Mouse (Mus musculus) heart, embryonic 13.5 days (tissue): Measurements from ENCODE around the gene Gga1. TPM values are rescaled to one million over a fixed set of nuclear protein-coding genes. Genes with fewer than 3 reads are reported as not detected.

Experiments used
- ATAC-seq: fragments of 200-750 bp; cut with Nextera tagmentation; 2 replicates; pipeline ENCODE4 v1.8.0; 2017; ENCODE audit warnings: moderate TSS enrichment; ENCODE audit not compliant: insufficient number of reproducible peaks, low FRiP score, low TSS enrichment; ENCODE audit errors: extremely low read depth
- H3K27ac ChIP-seq: fragments of 300-500 bp; sonication (generic); replicated peaks from 2 replicates; pipeline ENCODE4 v1.5.1; 2015; ENCODE audit warnings: moderate library complexity, mild to moderate bottlenecking, inconsistent platforms
- H3K27me3 ChIP-seq: fragments of 300-500 bp; sonication (generic); replicated peaks from 2 replicates; pipeline ENCODE4 v1.6.1; 2015; ENCODE audit warnings: mild to moderate bottlenecking, inconsistent platforms
- H3K36me3 ChIP-seq: fragments of 300-500 bp; sonication (generic); 2 replicates; pipeline ENCODE4 v1.6.1; 2015; ENCODE audit warnings: mild to moderate bottlenecking, inconsistent platforms
- H3K4me1 ChIP-seq: fragments of 300-500 bp; sonication (generic); 2 replicates; pipeline ENCODE4 v1.6.1; 2015; ENCODE audit warnings: inconsistent platforms
- H3K4me2 ChIP-seq: fragments of 300-500 bp; sonication (generic); 2 replicates; pipeline ENCODE4 v1.6.1; 2015; ENCODE audit warnings: inconsistent platforms, mild to moderate bottlenecking, moderate library complexity
- H3K4me3 ChIP-seq: fragments of 300-500 bp; sonication (generic); 2 replicates; pipeline ENCODE4 v1.5.1; 2015; ENCODE audit warnings: moderate library complexity, mild to moderate bottlenecking, inconsistent platforms
- H3K9ac ChIP-seq: fragments of 300-500 bp; sonication (generic); 2 replicates; pipeline ENCODE4 v1.6.1; 2015; ENCODE audit warnings: inconsistent platforms, mild to moderate bottlenecking, moderate library complexity
- H3K9me3 ChIP-seq: fragments of 300-500 bp; sonication (generic); 2 replicates; pipeline ENCODE4 v1.6.1; 2016; ENCODE audit warnings: inconsistent platforms
- WGBS: fragments of 180-500 bp; shearing (Covaris S2); methylation state at CpG from one replicate; pipeline ENCODE4 v1.1.7; 2015; ENCODE audit warnings: mixed read lengths; 5-methylcytosine and 5-hydroxymethylcytosine counted together
- polyA plus RNA-seq: library from polyadenylated mRNA; unstranded; fragments of >200 nt; fragmentation: Nextera tagmentation; extraction: Ambion mirVana; gene quantifications from 2 replicates; pipeline ENCODE4 v1.2.1, GENCODE M21; 2015

Gene Gga1
- polyA plus RNA-seq, 1 experiment from 2014 or later, result 46.2 TPM

DNA sequence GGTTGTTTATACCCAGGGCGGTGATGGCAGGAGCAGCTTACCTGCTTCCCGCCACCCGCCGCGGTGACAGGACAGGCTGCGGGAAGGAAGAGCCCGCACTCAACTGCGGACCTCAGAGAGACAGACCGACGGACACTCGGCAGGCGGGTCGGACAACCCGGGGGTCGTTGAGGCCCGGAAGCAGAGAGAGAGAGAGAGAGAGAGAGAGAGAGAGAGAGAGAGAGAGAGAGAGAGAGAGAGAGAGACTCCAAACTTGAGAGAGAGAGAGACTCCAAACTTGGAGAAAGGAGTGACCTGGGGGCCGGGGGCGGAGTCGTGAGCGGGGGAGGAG lies 22.4 kb downstream of the Gga1 start, which contains the start of gene Gm49510:
Gm49510 (plus strand) TSS at position 259 of the 331 bp plus-strand sequence.
- Histone ChIP-seq H3K9me3 (no peaks in the 10 kb centered on the region), H3K36me3 (peaks cover 42% of the 10 kb centered on the region), H3K27ac (peak within 1 kb of the TSS; percentile 84), H3K9ac (peak within 1 kb of the TSS; percentile 96), H3K4me1 (peaks cover 73% of the 10 kb centered on the region), H3K27me3 (no peaks in the 10 kb centered on the region), H3K4me3 (peak within 1 kb of the TSS; percentile 88), H3K4me2 (peak within 1 kb of the TSS; percentile 94)
- 1% methylated on average over 20 of the region's 20 CpGs for WGBS
- no peak for ATAC-seq

DNA sequence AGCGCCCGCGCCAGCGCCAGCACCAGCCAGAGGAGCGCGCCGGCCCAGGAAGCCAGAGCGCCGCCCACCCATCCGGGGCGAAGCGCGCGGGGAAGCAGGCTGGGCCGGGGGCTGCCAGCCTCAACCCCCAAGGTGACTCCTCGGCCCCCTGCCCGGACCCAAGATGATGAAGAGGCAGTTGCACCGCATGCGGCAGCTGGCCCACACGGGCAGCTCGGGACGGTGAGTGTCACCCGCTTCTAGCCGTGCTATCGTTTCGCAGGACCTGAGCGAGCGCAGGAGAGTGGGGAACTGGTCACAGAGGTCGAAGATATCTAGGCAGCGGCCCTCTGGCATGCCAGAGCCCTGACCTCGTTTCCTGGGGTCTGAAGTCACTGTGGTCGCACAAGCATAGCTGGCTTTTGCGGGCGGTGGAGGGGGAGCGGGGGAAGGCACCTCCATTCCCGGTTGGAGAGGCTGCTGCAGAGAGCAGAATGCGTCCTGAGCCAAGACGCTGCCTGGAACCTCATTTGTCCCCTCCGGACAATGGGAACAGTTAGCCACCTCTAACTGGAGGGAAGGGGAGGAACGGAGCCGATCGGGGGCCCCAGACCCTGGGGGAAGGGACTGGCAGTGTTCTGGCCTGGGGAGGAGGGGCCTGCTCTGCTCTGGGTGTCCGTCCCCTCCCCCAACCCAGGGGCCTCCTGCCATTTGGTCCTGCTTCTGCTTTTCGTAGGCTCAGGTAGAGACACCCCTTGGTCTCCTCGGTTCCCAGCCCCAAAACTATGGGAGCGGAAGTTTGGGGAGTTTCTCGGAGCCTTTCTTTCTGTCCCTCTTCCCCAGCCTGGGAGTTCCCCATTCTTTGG lies 23.0 kb downstream of the Gga1 start, which contains the start of gene Sh3bp1:
Sh3bp1 (plus strand) TSS at position 29 of the 845 bp plus-strand sequence.
- peak; percentile 52; the same call in 1 of the 2 replicates for ATAC-seq
- peaks cover 67% of the 10 kb centered on the region for H3K4me1 ChIP-seq
- no peaks in the 10 kb centered on the region for H3K27me3 ChIP-seq
- H3K27ac ChIP-seq, result peak within 1 kb of the TSS; percentile 84
- H3K4me2 ChIP-seq, result peak within 1 kb of the TSS; percentile 94
- no peaks in the 10 kb centered on the region for H3K9me3 ChIP-seq
- peak within 1 kb of the TSS; percentile 96 for H3K9ac ChIP-seq
- peaks cover 46% of the 10 kb centered on the region for H3K36me3 ChIP-seq
- WGBS, result 1% methylated on average over 47 of the region's 47 CpGs
- peak within 1 kb of the TSS; percentile 88 for H3K4me3 ChIP-seq

DNA sequence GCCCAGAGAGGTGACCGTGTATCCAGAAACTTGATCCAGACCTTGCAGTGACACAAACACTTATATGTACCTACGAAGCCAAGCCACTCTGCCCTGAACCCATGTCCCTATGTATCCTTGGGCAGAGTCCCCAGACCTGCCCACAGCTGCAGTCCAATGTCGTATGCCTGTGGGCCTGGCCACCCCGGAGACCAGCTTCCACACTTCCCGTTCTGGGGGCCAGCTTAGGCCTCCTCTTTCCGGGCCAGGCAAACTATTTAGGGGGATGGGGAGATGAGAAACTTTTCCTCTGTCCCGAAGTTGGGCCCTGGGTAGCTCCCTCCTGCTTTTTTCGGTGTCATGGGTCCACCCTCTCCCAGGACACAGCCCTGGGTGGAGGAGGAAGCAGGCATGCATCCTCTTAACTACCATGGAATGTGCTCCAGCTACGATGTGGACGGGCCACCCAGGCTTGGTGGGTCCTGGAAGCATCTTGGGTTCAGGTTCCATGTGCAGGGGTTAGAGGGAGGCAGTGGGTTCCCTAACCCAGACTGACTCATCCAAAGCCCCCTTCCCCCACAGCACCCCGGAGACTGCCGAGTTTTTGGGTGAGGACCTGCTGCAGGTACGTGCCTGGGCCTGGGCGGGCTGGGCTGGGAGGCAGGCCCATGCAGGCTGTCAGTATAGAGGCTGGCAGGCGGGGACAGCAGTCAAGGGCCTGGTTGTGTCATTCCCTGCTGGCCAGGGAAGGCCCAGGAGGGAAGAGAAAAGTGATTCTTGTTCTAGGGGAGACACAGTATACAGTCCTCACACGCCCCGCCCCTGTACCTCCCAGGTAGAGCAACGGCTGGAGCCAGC lies 23.8 kb downstream of the Gga1 start:
- Histone ChIP-seq H3K36me3 (peaks cover 47% of the 10 kb centered on the region), H3K9ac (peak overlapping the region; percentile 96), H3K27me3 (no peaks in the 10 kb centered on the region), H3K27ac (peak overlapping the region; percentile 84), H3K4me2 (peak overlapping the region; percentile 94), H3K9me3 (no peaks in the 10 kb centered on the region), H3K4me3 (peak overlapping the region; percentile 88), H3K4me1 (peaks cover 58% of the 10 kb centered on the region)
- 18% methylated on average over 18 of the region's 18 CpGs for WGBS
- no peak for ATAC-seq

DNA sequence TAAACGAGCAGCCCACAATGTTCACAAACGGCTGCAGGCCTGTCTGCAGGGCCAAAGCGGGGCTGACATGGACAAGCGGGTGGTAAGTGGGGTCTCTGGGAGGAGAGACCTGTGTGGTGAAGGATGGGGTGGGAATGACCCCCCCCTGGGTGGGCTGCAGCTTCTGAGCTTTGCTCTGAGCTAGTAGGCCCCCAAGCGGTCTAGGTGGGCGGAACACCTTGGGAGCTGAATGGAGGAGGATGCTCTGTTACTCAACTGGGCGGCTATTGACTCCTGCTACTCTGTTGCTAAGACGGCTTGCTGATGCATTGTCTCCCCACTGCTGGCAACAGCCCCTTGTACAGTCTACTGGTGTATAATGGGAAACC lies 24.4 kb downstream of the Gga1 start:
- H3K27ac ChIP-seq, result peak overlapping the region; percentile 84; the same call in 1 of the 2 replicates
- H3K9me3 ChIP-seq, result no peaks in the 10 kb centered on the region
- H3K4me1 ChIP-seq, result peaks cover 52% of the 10 kb centered on the region
- H3K4me2 ChIP-seq, result peak overlapping the region; percentile 94
- peaks cover 51% of the 10 kb centered on the region for H3K36me3 ChIP-seq
- peak overlapping the region; percentile 96 for H3K9ac ChIP-seq
- H3K4me3 ChIP-seq, result peak overlapping the region; percentile 88
- 56% methylated on average over 8 of the region's 8 CpGs for WGBS
- no peak for ATAC-seq
- no peaks in the 10 kb centered on the region for H3K27me3 ChIP-seq

DNA sequence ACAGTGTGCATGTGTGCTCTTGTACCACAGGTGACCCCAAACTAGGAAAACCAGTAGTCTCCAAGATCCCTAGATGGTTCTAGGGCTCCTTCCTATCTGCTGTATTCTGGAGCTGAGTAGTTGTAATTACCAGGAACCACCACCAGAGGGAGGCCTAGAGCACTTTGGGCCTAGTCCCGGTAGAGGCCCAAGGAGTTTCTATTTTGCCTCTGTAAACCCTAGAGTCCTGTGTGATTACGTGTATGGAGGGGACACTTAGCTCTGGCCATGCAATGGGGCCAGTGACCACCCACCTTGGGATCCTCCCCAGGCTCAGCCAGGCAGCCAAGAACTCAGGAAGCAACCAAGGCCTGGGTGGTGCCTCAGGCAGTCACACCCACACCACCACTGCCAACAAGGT lies 26.3 kb downstream of the Gga1 start:
- 0% methylated on average over 2 of the region's 2 CpGs for WGBS
- Histone ChIP-seq H3K4me2 (no peak overlapping the region), H3K9me3 (no peaks in the 10 kb centered on the region), H3K4me1 (peaks cover 34% of the 10 kb centered on the region), H3K27me3 (no peaks in the 10 kb centered on the region), H3K4me3 (0 out of 2 replicates have a peak overlapping the region, but pooled peaks have one; percentile 8), H3K36me3 (peaks cover 69% of the 10 kb centered on the region), H3K9ac (peak overlapping the region; percentile 74), H3K27ac (no peak overlapping the region)
- no peak for ATAC-seq

DNA sequence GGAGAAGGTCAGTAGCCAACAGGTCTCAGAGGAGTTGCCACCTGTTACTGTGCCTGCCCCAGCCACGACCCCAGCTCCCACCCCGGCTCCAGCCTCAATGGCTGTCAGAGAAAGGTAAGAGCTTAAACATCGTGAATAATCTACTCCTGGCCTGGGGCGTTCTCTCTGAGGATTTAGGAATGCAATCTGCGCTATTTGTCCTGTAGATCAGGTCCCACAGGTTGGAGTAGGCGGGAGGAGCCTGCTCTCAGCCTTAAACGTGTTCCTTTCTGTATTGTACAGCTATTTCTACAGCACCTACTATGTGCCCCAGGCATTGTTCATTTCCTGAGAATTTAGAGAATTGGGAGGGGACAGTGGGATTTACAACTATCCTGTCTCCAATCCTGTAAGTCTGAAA lies 31.4 kb downstream of the Gga1 start:
- Histone ChIP-seq H3K27ac (no peak overlapping the region), H3K4me1 (peaks cover 3% of the 10 kb centered on the region), H3K27me3 (no peaks in the 10 kb centered on the region), H3K4me3 (no peak overlapping the region), H3K9me3 (no peaks in the 10 kb centered on the region), H3K4me2 (no peak overlapping the region), H3K36me3 (peaks cover 88% of the 10 kb centered on the region), H3K9ac (no peak overlapping the region)
- 79% methylated on average over 7 of the region's 7 CpGs for WGBS
- no peak for ATAC-seq

DNA sequence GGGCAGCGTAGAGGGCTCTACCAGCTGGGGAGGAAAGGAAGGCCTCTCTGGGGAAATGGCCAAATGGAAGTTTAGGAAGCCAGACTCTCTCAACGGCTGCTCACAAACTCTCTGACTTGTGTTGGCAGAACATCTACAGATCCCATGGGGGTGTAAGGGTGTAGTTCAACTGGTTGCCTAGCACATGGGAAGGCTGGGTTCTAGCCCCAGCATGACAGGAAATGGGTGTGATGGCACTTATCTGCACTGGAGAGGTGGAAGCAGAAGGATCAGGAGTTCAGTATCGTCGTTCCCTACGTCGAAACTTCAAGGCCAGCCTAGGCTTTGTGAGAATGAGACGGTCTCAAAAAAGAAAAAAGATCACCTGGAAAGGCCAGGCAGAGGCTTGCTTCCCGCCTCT lies 32.0 kb downstream of the Gga1 start:
- Histone ChIP-seq H3K27ac (no peak overlapping the region), H3K36me3 (peaks cover 82% of the 10 kb centered on the region), H3K4me3 (no peak overlapping the region), H3K9me3 (no peaks in the 10 kb centered on the region), H3K27me3 (no peaks in the 10 kb centered on the region), H3K4me1 (no peaks in the 10 kb centered on the region), H3K4me2 (no peak overlapping the region), H3K9ac (no peak overlapping the region)
- ATAC-seq, result no peak
- 65% methylated on average over 8 of the region's 8 CpGs for WGBS

DNA sequence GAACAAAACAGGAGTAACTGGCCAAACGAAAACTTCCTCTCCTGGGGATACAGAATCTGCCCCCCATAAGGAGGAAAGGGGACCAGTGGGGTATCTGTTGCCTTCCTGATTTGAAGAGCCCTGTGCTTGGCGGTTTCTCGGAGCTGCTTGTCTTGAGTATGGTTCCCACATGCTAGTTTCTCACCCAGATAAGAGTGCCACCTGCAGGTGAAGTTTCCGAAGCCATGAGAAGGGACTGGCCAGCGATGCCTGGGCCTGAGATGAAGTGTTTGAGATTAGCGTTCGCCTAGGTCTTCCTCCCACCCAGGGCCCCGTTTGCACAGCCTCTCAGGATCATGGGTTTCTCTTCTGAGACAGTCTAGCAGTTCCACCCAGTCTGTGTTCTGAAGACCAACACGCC lies 35.0 kb downstream of the Gga1 start:
- Histone ChIP-seq H3K4me1 (peaks cover 24% of the 10 kb centered on the region), H3K27ac (no peak overlapping the region), H3K36me3 (peaks cover 51% of the 10 kb centered on the region), H3K9me3 (no peaks in the 10 kb centered on the region), H3K4me2 (no peak overlapping the region), H3K9ac (no peak overlapping the region), H3K27me3 (0 out of 2 replicates have a peak, but pooled peaks cover 4% of the 10 kb centered on the region), H3K4me3 (no peak overlapping the region)
- ATAC-seq, result no peak
- WGBS, result 36% methylated on average over 9 of the region's 9 CpGs

DNA sequence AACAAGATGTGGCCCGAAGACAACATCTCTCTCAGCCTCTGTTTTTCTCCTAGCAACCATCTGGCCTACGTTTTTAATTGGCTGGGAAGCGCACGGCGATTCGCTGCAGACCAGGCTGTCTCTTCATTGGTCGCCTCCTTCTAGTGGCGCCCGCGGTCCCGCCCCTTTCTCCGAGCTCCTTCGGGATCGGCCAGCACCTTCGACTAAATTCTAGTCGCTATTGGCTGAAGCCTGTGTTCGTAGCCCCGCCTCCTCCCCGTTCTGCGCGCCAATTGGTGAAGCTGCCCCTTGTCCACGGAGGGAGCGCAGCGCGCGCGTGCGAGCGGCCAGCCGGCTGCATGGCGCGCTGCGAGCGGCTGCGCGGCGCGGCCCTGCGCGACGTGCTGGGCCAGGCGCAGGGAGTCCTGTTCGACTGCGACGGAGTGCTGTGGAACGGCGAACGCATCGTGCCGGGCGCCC lies 36.7 kb downstream of the Gga1 start, which contains the start of gene Pdxp:
Pdxp (plus strand) TSS at position 288 of the 459 bp plus-strand sequence.
- Histone ChIP-seq H3K9ac (peak within 1 kb of the TSS; percentile 83), H3K4me3 (peak within 1 kb of the TSS; percentile 61), H3K36me3 (peaks cover 43% of the 10 kb centered on the region), H3K4me2 (peak within 1 kb of the TSS; percentile 94), H3K9me3 (no peaks in the 10 kb centered on the region), H3K27me3 (0 out of 2 replicates have a peak, but pooled peaks cover 4% of the 10 kb centered on the region), H3K27ac (peak within 1 kb of the TSS; percentile 81), H3K4me1 (peaks cover 24% of the 10 kb centered on the region)
- under 1% methylated on average over 51 of the region's 51 CpGs for WGBS
- peak; percentile 85 for ATAC-seq

DNA sequence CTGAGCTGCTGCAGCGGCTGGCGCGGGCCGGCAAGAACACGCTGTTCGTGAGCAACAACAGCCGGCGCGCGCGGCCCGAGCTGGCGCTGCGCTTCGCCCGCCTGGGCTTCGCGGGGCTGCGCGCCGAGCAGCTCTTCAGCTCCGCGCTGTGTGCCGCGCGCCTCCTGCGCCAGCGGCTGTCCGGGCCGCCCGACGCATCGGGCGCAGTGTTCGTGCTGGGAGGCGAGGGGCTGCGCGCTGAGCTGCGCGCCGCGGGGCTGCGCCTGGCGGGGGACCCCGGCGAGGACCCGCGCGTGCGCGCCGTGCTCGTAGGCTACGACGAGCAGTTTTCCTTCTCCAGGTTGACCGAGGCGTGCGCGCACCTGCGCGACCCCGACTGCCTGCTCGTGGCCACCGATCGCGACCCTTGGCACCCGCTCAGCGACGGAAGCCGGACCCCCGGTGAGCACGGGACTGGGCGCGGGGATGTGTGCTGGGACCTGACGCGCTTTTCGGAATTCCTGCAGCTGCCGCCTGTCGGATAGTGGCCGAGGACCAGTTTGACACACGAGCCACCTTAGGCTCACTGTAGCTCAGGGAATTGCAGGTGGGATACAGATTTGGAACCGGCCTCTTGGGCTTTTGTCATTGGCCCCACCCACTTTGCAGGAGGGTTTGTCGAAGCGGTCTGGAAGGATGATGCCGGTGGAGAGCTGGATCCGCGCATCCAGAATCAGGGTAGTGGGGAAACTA lies 37.3 kb downstream of the Gga1 start:
- under 1% methylated on average over 87 of the region's 87 CpGs for WGBS
- H3K9me3 ChIP-seq, result no peaks in the 10 kb centered on the region
- H3K4me3 ChIP-seq, result peak overlapping the region; percentile 61
- peak overlapping the region; percentile 83 for H3K9ac ChIP-seq
- peak overlapping the region; percentile 94 for H3K4me2 ChIP-seq
- peaks cover 41% of the 10 kb centered on the region for H3K36me3 ChIP-seq
- peak; percentile 35 for ATAC-seq
- H3K27me3 ChIP-seq, result 0 out of 2 replicates have a peak, but pooled peaks cover 4% of the 10 kb centered on the region
- H3K27ac ChIP-seq, result peak overlapping the region; percentile 81
- peaks cover 24% of the 10 kb centered on the region for H3K4me1 ChIP-seq
